Mouse (Mus musculus) ES-E14 (cell line): ENCODE data around the gene Prss57.

Source experiments
- CHD2 ChIP-seq: IDR thresholded peaks from 2 replicates; pipeline ENCODE4 v1.6.1; 2014; ENCODE audit warnings: mild to moderate bottlenecking, low read depth, low read length, inconsistent platforms
- HCFC1 ChIP-seq: IDR thresholded peaks from 2 replicates; pipeline ENCODE4 v1.6.1; 2012; ENCODE audit warnings: low read length, inconsistent platforms, borderline replicate concordance; ENCODE audit not compliant: insufficient read depth
- MAFK ChIP-seq: IDR thresholded peaks from 2 replicates; pipeline ENCODE4 v1.6.1; 2014; ENCODE audit warnings: mild to moderate bottlenecking, low read depth, low read length, inconsistent platforms; ENCODE audit not compliant: insufficient read depth
- ZNF384 ChIP-seq: IDR thresholded peaks from 2 replicates; pipeline ENCODE4 v1.6.1; 2012; ENCODE audit warnings: low read depth, low read length, inconsistent platforms

GRCm38 (mm10) chr10:79765228-79765745, 25.5 kb downstream of the Prss57 start:
- TF ChIP-seq CHD2: no peak
- TF ChIP-seq ZNF384: no peak
- no peak for TF ChIP-seq HCFC1
- TF ChIP-seq MAFK: no peak
